Mouse (Mus musculus): Measurements from ENCODE around the gene Trappc10.

The Trappc10 gene

DNA sequence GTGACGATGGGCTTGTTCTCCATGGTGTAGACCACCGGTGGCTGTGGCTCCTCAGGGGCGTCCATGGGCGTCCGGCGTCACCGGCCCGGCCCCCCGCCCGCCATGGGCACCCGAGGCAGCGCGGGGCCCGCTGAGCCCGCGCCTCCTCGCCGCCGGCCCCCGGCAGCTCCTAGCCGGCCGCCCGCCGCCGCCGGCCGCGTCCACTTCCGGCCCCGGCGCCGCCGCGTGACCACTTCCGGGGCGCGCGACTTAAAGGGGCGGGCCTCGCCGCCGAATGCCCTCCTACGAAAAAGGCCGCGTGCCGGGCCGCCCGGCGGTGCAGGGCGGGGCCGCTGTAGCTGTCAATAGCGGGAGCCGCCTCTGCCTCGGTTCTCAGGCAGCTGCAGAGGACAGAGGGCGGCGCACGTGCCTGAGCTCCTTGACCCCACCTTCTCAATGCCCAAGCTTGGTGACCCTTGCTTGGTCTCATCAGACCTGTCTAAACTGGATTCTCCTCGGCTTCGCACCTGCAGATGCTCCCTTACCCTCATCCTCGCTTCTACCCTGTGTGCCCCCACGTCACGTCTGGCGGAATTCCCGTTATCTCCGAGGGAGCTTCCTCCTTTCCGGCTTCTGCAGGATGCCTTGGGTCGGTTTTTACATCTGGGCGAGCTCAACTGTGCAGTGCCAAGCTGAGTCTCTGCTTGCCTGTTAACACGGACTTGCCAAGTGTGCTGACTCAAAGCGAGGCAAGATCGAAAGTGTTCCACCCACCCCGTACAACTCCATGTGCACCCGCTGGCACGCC lies at the start of gene Trappc10:
TSS of gene Trappc10 (minus strand) at position 204 of the 787 bp plus-strand sequence.
- peak; percentile 92 for DNase-seq (ENCODE audit: low read depth, low spot score)

DNA sequence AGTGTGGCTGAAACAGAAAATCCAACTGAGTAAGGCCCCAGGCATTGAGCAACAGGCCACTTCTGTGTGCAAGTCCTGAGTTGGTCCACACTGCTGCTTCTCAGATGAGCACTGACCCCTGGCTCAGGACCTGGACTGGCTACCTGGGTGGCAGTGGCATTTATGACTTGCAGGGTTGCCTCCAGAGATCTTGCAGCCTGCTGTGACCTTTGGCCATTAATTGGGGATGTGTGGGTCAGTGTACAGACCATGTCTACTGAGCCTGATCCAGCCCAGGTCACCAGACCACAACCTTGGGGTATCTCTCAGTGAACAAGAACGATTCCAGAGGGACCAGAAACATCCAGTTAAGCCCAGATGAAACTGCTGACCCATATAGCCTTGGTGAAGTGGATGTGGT lies 49.1 kb upstream of the Trappc10 start:
- no peak for DNase-seq (ENCODE audit: low read depth, low spot score)

DNA sequence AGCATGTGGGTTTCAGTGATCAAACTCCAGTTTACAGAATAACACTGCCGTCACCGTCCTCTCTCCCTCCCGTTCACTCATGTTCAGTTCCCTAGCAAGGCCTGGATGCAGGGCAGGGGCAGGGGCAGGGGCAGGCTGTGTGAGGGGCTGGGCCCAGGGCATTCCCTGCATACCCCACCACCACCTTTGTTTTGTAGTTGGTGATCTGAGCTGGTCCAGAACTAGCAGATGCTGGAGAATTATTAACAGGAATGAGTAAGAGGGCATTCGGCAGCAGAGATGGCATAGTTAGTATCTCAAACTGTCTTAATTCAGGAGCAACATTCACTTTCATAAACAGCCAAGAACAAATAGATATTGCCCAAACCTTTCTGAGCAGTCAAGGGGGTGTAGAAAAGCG lies 47.9 kb upstream of the Trappc10 start:
- no peak for DNase-seq (ENCODE audit: low read depth, low spot score)

DNA sequence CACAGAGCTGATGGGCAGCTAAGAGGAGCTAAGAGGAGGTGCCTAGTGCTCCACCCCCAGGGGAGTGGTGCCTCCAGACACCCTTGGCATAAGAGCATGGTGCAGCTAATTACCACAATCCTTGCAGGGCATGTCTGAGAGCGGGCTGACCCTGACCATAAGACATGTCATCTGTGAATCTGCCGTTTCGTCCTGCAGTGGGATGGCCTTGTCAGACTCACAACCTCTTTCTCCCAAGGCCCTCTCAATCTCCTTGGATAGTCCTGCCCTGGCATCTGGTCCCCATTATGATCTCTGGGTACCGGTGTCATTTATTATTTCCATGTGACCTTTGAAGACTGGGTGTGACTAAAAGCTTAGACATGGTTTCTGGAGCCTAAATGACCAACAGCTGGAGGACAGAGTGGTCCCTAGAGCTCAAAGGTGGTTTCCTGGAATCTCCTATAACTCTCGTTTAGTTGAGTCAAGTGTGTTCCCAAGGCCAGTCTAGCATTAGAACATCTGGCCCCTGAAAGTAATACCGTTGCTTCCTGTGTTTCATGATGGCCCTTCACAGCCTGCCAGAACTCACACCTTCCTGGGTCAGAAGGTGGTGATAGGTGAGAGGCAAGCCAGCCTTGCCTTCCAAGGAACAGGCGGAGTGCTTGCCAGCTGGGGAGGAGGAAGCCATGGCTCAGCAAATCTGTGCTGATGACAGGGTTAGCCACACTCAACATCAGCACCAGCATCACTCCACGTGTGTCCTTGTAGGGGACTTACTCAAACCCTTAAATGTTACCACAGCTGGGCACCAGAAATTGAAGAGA lies 46.5 kb upstream of the Trappc10 start:
- DNase-seq (ENCODE audit: low read depth, low spot score) = no peak

DNA sequence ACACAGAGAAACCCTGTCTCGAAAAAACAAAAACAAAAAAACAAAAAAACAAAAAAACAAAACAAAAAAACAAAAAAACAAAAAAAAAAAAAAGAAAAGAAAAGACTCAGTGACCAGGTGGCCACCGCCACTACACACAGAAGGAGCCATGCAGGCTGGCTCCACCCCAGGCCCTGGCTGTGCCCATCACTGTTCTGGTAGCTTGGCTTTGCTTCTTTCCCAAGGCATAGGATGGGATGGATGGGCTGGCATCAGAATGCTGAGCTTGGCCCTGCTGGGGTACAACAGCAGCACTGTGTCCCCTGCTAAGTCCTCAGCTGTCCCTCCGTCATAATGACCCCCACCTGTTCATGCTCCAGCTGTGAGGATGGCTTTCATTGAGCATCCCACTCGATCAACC lies 44.5 kb upstream of the Trappc10 start:
- DNase-seq (ENCODE audit: low read depth, low spot score) = no peak

GRCm38 (mm10) chr10:78288135-78288534 lies 43.7 kb upstream of the Trappc10 start:
- no peak for DNase-seq (ENCODE audit: low read depth, low spot score)

DNA sequence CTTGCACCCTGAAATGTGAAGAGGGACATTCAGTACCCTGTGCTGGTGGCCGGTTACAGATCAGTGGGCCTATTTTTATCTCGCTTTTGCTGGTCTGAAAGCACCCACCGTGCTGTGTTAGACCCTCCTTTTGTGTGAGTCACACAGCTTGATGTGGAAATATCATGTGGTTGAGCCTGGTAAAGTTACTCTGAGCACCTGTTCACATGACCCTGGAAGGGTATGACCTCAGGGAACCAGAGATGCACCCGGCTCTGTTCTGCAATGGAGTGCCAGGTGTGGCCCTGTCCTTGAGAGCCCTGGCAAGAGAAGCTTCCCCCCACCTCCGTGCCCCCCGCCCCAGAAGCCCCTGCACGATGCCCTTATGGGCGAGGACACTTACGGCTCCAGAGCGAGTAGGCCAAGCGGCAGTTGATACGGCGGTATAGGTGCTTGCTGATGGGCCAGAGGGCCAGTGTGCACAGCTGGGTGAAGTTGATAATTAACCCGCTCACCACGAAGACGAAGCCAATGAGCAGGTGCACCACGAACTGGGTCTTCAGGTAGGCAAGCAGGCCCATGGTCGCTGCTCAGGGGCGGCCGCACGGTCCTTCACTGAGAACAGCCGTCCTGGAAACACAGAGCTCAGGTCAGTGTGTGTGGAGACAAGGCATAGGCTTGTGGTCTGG lies 43.2 kb upstream of the Trappc10 start:
- no peak for DNase-seq (ENCODE audit: low read depth, low spot score)

GRCm38 (mm10) chr10:78285959-78286358 lies 41.5 kb upstream of the Trappc10 start:
- DNase-seq (ENCODE audit: low read depth, low spot score) = no peak

- no peak for DNase-seq (ENCODE audit: low read depth, low spot score)
Measured at GRCm38 (mm10) chr10:78285409-78285808, 41.0 kb upstream of the Trappc10 start.

DNA sequence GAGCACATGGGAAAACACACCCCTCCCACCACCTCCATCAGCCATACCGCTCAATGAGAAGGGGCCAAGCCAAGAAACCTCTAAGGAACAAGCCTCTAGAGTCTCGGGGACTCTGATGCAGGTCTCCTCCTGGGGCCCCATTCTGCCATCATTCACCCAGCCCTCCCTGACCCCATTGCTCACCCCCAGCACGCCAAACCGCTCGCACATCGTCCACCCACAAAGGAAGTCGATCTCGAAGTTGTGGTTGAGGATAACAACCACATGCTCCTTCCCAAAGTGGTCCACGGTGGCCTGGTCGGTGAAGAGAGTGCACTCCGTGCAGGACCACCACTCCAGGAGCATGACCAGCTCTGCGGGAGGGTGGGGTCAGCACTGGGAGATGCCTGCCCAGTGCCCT lies 40.4 kb upstream of the Trappc10 start:
- no peak for DNase-seq (ENCODE audit: low read depth, low spot score)

DNA sequence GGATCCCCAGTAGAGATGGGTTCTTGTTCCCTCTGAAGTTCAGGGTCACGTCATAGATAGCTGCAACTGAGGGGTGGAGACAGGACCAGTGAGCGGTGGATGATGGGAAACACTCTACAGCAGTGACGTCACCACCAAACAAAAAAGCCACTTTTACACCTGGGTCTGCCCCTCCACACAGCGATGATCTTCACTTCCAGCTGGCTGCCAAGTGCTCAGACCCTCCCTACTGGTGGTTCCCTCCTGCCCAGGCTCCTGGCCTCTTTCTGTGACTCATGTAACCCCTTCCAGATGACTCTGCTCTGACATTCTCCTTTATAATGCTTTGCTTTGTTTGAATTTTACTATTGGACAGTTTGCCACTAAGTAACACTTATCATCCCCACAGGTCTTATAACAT lies 38.0 kb upstream of the Trappc10 start:
- no peak for DNase-seq (ENCODE audit: low read depth, low spot score)

DNA sequence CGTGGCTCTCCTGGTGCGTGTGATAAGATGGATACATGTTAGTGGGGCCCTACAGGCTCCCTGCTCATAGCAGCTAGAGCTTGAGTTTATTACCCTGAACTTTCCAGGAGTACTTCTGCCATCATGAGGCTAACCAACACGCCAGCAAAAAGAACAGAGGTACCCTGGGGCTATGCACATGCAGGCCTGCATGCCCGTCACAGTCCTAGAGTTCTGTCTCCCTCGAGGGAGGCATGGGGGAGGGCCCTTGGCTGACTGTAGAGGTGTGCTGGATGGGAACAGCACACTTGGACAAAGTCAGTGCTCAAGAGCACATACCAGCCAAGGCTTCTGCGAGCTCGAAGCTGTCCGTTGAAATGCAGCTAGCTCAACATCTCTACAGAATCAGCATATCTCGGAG lies 36.0 kb upstream of the Trappc10 start:
- DNase-seq (ENCODE audit: low read depth, low spot score) = no peak

DNA sequence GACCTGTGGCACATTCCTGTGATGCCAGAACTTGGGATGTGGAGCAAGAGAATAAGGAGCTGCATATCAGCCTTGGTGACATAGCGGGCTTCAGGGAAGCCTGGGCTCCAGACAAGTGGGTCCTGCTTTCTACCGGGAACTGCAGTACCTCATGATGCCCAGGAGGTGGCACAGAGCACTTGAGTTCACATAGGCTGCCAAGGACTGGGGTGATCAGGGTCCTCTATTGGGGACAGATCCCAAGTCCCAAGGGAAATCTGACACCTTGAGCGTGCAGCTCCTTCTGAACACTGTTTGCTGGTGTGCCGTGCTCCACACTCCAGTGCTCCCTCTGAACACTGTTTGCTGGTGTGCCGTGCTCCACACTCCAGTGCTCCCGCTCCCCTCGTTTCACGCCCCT lies 34.8 kb upstream of the Trappc10 start:
- peak; percentile 62 for DNase-seq (ENCODE audit: low read depth, low spot score)

GRCm38 (mm10) chr10:78277835-78278234 lies 33.4 kb upstream of the Trappc10 start:
- DNase-seq (ENCODE audit: low read depth, low spot score) = no peak

- no peak for DNase-seq (ENCODE audit: low read depth, low spot score)
Measured at GRCm38 (mm10) chr10:78276242-78276641, 31.8 kb upstream of the Trappc10 start.

- DNase-seq (ENCODE audit: low read depth, low spot score) = no peak
Measured at GRCm38 (mm10) chr10:78272932-78273331, 28.5 kb upstream of the Trappc10 start.

- DNase-seq (ENCODE audit: low read depth, low spot score) = no peak
Measured at GRCm38 (mm10) chr10:78265881-78266280, 21.4 kb upstream of the Trappc10 start.

DNA sequence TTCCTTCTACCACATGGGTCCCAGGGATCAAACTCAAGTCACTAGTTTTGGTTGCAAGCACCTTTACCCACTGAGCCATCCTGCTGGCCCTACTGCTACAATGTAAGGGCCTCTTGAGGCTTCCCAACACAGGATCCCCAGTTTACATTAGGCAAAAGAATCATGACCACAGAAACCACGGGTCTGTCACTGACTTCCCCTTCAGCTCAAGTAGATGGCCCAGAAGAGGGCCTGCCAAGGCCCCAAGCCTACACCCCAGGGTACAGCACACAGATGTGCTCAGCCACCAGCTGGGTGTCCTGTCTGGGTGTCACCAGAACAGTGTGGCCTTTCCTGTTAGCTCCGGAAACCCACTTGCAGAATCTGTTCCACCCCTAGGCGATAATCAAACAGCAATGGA lies 20.3 kb upstream of the Trappc10 start:
- DNase-seq (ENCODE audit: low read depth, low spot score) = peak; percentile 83

- DNase-seq (ENCODE audit: low read depth, low spot score) = no peak
Measured at GRCm38 (mm10) chr10:78260916-78261650, 16.6 kb upstream of the Trappc10 start.

DNA sequence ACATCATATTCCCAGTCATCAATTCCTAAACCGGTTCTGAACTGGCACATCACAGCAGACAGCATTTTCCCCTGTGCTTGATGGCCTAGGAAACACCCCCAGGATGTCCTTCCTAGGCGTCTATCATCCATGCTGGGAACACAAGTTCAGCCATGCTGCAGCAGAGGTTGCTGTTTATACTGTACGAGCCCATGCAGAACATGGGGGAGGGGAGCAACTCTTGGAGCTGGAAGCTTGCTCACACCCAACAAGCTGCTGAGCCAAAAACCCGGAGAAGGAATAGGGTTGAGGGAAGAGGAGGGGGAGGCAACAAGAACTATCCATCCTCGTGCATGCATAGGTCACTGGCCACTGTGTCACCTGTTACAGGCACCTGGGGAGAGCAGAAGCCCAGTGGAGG lies 15.9 kb upstream of the Trappc10 start:
- DNase-seq (ENCODE audit: low read depth, low spot score) = no peak

- no peak for DNase-seq (ENCODE audit: low read depth, low spot score)
Measured at GRCm38 (mm10) chr10:78259702-78260101, 15.3 kb upstream of the Trappc10 start.

- DNase-seq (ENCODE audit: low read depth, low spot score) = no peak
Measured at GRCm38 (mm10) chr10:78259230-78259629, 14.8 kb upstream of the Trappc10 start.
